Mouse (Mus musculus) kidney, postnatal 25 days (tissue): ENCODE results near the gene Tgif2.

ENCODE experiments used
- DNase-seq, 2 experiments: peaks; one replicate each; pipeline ENCODE4 v3.0.0; 2021; ENCODE audit warnings: mixed read lengths in 2 of 2

The Tgif2 gene

GRCm38 (mm10) chr2:156843331-156843730 lies 3.5 kb downstream of the Tgif2 start:
- no peak for DNase-seq

GRCm38 (mm10) chr2:156844715-156845114 lies 4.9 kb downstream of the Tgif2 start:
- DNase-seq = no peak

DNA sequence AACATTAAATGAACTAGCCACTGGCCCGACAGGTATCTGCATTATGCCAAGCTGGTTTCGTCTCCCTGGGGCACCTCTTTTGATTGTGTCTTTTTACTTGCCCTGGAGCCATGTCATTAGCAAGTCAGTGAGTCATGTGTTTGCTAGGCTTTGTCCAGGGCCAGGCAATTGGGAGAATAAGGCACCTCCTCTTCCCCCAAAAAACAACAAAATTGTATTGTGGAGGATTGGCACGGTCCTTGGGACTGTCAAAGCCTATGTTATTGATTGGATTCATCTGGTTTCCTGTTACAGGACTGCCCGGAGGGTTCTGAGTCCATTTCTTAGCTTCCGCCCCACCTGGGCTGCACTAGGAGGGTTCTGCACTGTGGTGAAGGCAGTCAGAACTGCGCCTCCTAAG lies 7.8 kb downstream of the Tgif2 start:
- no peak for DNase-seq

DNA sequence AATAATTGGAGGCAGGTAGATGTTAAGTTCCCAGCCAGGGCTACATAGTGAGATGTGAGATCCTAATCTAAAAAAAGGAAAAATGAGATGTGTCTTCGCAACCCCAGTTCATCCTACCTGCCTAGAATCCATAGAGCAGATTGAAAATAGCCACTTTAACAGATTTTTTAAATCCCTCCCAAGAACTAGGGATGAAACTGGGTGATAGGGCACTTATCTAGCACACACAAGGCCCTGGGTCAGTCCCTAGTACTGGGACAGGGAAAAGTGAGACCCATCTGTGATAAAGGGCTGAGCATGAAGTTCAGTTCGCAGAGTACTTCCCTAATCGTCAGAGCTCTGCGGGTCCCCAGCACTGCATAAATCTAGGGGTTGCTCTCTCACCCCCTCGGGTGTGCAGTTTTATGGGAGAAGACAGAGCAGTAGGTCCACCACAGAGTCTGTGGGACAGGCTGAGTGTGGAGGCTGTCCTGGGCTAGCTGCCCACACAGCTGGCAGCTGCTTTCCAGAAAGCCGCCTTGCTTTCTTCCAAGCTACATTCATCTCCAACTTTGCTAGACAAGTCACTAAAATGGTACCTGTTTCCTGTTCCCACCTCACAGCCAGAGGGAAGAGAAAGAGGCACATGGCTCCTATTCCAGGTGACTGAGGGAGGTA lies 8.8 kb downstream of the Tgif2 start:
- DNase-seq = no peak

DNA sequence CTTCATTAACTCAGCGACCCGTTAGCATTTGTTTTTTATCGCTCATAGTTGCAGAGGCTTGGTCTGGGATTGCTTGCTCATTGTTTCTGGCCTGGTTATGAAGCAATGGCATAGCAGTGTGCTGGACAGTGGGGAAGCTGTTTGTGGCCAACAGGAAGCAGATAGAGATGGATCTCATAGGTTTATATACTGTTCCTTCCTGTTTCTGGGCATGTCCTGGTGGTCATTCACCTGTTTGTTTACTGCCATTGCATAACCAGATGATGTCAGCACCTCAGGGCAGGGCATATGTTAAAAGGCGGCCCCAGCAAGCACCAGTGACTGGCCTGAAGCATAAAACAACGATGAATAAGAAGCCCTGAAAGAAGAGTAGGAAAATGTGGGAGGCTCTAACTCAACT lies 10.7 kb downstream of the Tgif2 start:
- no peak for DNase-seq

GRCm38 (mm10) chr2:156853584-156853983 lies 13.8 kb downstream of the Tgif2 start:
- DNase-seq = peak in 1 of 2 experiments; percentile 48

- DNase-seq = peak; percentile 60 to 65
Observed at GRCm38 (mm10) chr2:156853999-156854771, 14.4 kb downstream of the Tgif2 start.

GRCm38 (mm10) chr2:156856311-156856710 lies 16.5 kb downstream of the Tgif2 start:
- no peak for DNase-seq

- DNase-seq = no peak
Observed at GRCm38 (mm10) chr2:156857385-156857791, 17.6 kb downstream of the Tgif2 start.

DNA sequence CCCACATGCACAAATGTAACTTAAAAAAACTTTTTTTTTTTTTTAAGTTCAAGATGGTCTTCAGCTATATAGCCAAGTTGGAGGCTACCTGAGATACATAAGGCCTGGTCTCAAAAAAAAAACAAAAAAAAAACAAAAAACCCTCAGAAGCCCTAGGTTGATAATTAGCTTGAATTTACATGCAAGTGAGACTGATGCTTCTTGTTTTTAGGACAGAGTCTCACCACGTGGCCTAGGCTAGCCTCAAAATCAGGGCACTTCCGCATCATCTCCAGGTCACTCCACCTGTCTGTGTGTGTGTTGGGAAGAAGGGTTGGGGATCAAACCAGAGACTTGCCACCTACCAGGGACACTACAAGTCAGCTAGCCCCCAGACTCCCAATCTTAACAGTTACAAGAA lies 18.0 kb downstream of the Tgif2 start, which contains the start of gene 4930518I15Rik:
Gene 4930518I15Rik (minus strand): TSS at position 112 of the 400 bp plus-strand sequence.
- no peak for DNase-seq

DNA sequence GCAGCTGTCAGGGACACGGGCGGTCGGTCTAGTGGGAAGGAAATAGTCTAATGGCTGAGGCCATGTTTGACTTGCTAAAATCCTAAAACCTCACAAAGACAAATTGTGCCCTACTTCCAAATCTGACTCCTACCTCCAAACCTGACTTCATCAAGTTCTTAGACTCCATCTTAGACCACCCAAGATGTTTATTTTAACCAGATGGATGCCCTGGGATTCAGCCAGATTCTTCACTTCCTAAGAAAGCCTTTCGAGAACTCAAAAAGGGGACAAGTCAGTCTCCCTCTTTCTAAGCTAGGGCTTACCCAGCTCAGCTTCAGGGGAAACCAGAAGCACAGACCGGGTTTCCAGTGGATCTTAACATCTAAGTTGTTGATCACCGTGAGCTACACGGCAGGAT lies 18.9 kb downstream of the Tgif2 start:
- DNase-seq = no peak

DNA sequence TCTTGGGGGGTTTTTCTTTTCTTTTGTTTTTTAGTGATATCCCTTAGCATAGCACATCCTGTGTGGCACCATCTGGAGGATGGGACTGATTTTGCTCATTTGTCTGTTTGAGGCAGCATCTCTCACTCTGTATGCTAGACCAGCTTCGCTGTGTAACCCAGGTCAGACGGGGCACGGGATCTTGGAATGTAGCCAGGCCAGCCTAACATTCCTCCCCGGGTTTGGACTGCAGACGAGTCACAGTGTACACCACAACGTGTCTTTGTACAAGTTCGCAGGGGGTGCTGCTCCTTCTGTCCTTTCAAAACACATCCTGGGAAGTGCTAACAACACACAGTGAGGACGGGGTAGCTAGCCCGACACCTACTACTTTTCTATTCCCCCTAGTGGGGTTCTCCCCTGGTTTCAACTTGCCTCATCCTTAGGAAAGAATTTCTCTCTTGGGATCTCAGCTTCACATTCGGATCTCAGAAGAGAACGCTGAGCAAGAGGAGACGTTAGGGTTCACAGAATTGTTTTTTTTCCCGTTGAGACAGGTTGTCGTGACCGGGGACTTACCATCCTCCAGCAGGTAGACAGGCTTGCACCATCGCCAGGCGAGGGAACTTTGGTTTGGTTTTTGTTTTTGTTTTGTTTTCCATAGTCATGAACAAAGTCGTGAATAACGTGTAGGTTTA lies 22.4 kb downstream of the Tgif2 start:
- DNase-seq = peak; percentile 65 to 73

- DNase-seq = peak; percentile 96 to 99
Observed at GRCm38 (mm10) chr2:156862772-156863486, 23.1 kb downstream of the Tgif2 start, which contains the start of gene Rab5if. Gene Rab5if, plus strand, starts transcription at chr2:156863128.

DNA sequence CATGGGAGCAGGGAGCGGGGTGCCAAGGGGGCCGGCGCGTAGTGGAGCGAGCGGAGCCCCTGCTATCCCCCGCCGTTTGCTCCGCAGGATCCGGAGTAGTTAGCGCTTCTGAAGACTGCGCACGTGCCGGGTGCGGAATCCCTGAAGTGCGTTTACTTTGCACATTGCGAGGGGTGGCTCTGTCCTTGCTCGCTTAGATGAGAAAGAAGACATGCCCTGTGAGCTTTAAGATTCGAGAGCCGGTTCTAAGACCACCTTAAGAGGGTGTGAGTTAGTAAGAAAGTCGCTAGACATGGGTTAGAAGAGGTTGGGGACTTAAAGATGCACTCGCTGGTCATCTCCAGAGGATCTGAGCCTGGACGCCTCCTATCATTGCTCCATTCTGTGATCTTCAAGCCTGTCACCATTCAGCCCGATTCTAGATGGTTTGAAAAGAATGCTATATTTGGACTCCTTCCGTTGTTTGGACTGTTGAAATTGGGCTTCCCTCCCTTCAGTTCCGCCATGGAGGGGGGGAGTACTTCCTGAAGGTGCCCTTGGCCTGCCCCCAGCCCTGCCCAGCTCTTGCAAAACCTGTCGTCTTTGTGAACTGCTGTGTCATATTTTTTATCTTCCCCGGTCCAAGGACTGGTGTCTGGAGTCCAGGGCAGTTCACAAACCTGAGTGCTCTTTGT lies 23.8 kb downstream of the Tgif2 start:
- peak; percentile 61 to 83 for DNase-seq

GRCm38 (mm10) chr2:156864481-156864880 lies 24.7 kb downstream of the Tgif2 start:
- no peak for DNase-seq

GRCm38 (mm10) chr2:156868994-156869393 lies 29.2 kb downstream of the Tgif2 start:
- DNase-seq = peak; percentile 59 to 80

- DNase-seq = no peak
Observed at GRCm38 (mm10) chr2:156869554-156869953, 29.7 kb downstream of the Tgif2 start.

DNA sequence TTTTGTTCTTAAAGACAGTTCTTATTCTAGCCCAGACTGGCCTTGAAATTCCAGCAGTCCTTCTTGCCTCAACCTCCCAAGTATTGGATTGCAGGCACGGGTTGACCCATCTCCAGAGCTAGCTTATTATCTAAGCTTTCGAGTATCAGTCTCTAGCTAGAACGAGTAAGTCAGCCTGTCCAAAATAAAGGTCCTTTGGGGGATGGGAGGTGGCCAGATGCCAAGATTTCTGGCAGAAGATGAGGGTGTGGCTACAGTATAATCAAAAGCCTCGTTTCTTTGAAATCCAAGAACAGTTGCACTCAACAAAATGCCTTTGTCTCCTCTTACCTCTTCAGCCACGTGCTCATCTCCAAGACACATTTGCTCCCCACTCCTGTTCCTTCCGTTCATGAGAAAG lies 30.7 kb downstream of the Tgif2 start:
- DNase-seq = peak; percentile 50 to 67

GRCm38 (mm10) chr2:156873629-156874028 lies 33.8 kb downstream of the Tgif2 start:
- peak in 1 of 2 experiments; percentile 61 for DNase-seq

- DNase-seq = no peak
Observed at GRCm38 (mm10) chr2:156874047-156874759, 34.4 kb downstream of the Tgif2 start.

GRCm38 (mm10) chr2:156874760-156875510 lies 35.1 kb downstream of the Tgif2 start:
- DNase-seq = no peak
